Mouse (Mus musculus) retina, embryonic 14.5 days (tissue): ENCODE measurements around the gene Pcbp2.
A peak's percentile ranks its signal among the peaks of the same experiment; 100 is the strongest.

ENCODE experiments used
- DNase-seq: peaks from one replicate; pipeline ENCODE4 v3.0.0-alpha.2; 2015; ENCODE audit warnings: low spot score

The Pcbp2 gene

DNA sequence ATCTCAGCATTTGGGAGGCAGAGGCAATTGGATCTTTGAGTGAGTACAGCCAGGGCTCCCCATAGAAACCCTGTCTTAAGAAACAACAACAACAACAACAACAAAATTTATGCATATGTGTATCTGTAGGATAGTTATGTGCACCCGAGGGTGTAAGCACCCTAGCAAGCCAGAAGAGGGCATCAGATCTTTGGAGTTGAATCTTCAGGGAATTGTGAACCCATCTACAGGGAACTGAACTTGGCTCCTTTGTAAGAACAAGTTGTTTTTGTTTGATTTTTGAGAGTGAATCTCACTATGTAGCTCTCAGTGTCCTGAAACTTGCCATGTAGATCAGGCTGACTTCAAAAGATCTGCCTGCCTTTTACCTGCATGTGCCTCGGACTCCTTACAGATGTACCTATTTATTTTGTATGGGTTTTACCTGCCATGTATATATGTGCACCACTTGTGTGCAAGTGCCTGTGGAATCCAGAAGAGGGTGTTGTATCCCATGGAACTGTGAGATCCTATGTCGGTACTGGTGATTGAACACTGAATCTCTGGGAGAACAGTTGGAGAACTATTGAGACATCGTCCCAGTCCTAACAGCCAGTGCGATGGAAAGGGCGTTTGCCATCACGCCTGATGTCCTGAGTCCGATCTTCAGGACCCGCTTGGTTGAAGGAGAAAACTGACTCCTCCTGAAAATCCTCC, 1.5 kb upstream of the Pcbp2 start:
- DNase-seq: no peak

- peak; percentile 84 for DNase-seq
Measured at GRCm38 (mm10) chr15:102470605-102471294, 411 bp downstream of the Pcbp2 start.

- no peak for DNase-seq
Measured at GRCm38 (mm10) chr15:102471295-102471645, 931 bp downstream of the Pcbp2 start.

GRCm38 (mm10) chr15:102471727-102472126, 1.4 kb downstream of the Pcbp2 start:
- DNase-seq: no peak

DNA sequence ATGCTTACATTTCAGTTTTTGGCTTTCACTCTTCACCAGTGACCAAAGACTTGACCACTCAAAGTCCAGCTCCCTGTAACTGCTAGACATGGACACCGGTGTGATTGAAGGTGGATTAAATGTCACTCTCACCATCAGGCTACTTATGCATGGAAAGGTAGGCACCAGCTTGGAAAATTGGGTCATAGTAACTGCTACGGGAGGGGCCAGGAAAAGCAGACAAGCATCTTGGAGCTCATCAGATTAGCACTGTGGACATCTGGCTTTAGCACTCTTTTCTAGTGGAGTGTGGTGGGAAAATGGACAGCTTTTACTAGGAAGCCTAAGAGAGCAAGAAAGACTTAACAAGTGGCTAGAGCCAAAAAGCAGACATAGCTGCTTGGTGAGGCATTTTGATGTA, 2.9 kb downstream of the Pcbp2 start:
- peak; percentile 47 for DNase-seq

DNA sequence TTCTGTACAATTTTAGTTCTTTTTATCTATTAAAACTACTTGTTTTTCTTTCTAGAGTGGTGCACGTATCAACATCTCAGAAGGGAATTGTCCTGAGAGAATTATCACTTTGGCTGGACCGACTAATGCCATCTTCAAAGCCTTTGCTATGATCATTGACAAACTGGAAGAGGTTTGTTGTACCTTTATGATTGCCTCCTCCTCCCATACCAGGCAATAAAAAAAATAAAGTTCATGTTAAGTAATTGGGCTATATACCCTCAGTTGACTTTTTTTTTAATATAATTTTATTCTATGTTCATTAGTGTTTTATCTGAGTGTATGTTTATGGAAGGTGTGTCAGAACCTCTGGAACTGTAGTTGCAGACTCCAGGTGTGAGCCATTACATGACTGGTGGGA, 4.2 kb downstream of the Pcbp2 start:
- no peak for DNase-seq

- DNase-seq: no peak
Measured at GRCm38 (mm10) chr15:102483136-102483535, 12.8 kb downstream of the Pcbp2 start.

- DNase-seq: no peak
Measured at GRCm38 (mm10) chr15:102485853-102486252, 15.5 kb downstream of the Pcbp2 start.

GRCm38 (mm10) chr15:102487664-102488063, 17.3 kb downstream of the Pcbp2 start:
- no peak for DNase-seq

DNA sequence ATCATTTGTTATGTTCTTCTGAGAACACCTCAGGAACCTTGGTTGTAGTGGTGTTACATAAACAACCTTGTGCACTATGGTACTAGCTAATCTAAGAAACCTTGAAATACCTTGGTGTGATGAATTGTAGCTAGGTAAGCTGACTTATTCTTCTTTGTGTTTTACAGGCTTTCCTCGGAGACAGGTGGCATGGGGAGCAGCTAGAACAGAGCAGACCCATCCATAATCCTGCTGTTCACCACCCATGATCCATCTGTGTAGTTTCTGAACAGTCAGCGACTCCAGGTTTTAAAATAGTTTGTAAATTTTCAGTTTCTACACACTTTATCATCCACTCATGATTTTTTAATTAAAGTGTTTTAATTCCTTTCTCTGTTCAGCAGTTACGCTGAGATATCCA, 28.0 kb downstream of the Pcbp2 start:
- DNase-seq: no peak

DNA sequence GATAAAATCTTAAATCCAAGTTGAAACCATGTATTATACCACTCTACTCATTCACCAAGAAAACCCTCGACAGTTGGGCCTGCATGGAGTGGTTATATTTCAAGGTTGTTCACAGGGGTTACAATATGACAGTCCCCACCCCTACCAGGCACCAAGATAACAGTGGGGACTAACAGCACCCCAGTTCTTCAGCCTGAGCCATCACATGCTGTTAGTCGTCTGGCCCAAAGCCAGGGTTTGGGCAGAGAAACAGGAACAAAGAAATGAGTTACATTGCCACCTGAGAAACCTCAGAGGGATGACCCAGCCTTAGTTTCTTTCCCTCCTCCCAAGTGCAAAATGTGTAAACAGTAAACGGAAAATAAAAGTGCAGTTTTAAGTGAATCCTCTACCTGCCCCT, 29.0 kb downstream of the Pcbp2 start:
- DNase-seq: no peak

DNA sequence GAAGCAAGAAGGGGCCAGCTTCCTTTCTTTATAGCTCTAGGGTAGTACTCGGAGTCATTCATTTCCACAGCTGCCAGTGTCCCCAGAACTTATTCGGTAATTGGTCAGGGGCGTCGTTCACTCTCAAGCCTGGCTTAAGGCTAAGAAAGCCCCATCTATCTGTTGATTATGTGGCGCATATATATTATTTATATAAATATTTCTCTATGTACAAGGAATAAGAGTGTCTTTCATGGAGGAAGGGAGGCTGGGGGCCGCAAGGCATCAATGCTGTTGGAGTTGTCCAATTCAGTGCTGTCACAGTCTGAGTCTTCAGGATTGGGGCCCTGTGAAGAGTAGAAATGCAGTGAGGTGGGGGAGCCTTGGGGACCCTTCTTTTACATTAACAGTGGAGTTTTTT, 29.5 kb downstream of the Pcbp2 start:
- DNase-seq: no peak

DNA sequence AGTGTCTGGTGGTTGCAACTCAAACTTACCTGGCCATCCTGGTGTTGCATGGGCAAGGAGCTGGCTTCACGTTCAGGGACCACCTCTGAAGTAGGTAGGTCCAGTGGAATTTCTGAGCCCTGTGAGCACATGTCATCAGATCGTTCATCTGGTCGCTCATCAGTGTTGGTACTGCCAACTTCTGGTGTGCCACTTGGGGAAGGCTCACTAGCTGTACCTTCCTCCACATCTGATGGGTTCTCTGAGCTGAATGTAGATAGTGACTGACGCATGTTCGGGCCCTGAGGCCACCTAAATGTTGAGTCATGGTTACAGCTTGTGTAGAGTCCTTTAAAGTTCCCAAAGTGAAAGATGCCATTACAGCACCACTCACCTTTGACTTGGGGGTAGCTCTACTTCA, 30.1 kb downstream of the Pcbp2 start:
- no peak for DNase-seq

- DNase-seq: no peak
Measured at GRCm38 (mm10) chr15:102501084-102501814, 30.9 kb downstream of the Pcbp2 start.

DNA sequence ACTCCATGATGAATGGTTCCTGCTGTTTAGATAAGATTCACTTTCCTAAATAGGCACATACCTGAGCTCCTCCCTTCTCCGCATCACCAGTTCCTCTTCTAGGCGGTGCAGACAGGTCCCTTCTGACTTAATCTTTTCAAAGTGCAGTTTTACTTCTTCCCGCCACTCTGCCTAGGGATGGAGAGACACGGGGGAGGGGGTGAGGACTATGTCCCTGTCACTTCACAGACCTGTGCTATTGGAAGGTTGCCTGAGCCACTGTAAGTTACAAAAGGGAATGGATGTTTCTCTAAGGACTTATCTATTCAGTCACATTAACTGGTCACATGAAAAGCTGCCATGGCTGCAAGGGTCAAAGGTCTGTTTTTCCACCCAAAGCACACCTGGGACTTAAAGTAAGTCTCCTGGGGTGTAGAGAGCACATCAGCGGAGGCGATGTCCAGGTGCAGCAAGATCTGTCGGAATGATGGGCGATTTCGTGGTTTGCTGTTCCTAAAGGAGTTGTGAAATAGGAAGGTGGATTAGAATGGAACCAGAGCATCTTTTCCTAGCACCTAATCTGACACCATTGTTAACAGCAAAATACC, 32.0 kb downstream of the Pcbp2 start:
- DNase-seq: no peak

GRCm38 (mm10) chr15:102503447-102503846, 33.1 kb downstream of the Pcbp2 start, which contains the start of gene Gm10337:
TSS of gene Gm10337 (plus strand) at chr15:102503722.
- no peak for DNase-seq

GRCm38 (mm10) chr15:102503924-102504782, 33.8 kb downstream of the Pcbp2 start:
- no peak for DNase-seq

- DNase-seq: no peak
Measured at GRCm38 (mm10) chr15:102505073-102505769, 34.9 kb downstream of the Pcbp2 start.

DNA sequence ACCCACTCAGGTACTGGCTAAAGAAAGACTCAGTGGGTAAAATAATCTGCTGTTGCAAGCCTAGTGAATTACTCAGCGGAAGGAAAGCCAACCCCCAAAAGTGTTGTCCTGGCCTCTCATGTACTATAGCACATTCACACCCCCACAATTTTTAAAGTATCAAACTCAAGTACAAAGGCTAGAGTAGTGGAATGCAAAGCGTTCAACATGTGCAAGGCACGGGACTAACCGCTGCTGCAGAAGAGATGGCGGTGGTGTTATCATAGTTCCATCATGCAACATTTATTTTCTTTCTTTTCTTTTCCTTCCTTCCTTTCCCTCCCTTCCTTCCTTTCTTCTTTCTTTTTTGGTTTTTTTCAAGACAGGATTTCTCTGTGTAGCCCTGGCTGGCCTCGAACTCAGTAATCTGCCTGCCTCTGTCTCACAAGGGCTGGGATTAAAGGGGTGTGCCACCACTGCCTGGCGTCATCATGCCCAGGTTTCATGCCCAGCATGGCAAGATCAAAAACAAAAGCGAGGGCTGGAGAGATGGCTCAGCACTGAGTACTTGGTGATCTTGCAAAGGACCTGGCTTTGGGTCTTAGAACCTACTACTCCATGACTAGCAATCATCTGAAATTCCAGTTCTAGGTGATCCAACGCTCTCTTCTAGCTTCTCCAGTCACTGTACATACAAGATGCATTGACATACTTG, 35.6 kb downstream of the Pcbp2 start:
- no peak for DNase-seq

- no peak for DNase-seq
Measured at GRCm38 (mm10) chr15:102506464-102506830, 36.1 kb downstream of the Pcbp2 start.

- no peak for DNase-seq
Measured at GRCm38 (mm10) chr15:102506864-102507263, 36.5 kb downstream of the Pcbp2 start.
